Mouse (Mus musculus) olfactory bulb, adult 2 months (tissue): ENCODE measurements around the gene Gm20831.
"Not testable (repeated sequence)": the region's sequence is repeated elsewhere in the genome, so short reads cannot be mapped to it uniquely, and the experiment has no call there.

Experiments
- CTCF ChIP-seq: fragments of 200-500 bp; IDR thresholded peaks from 2 replicates; pipeline ENCODE4 v1.5.1; 2012; ENCODE audit warnings: low read depth, mild to moderate bottlenecking, low read length, moderate library complexity; ENCODE audit not compliant: insufficient read depth
- POLR2A ChIP-seq: fragments of 200-500 bp; IDR thresholded peaks from 2 replicates; pipeline ENCODE4 v1.6.1; 2012; ENCODE audit warnings: mild to moderate bottlenecking, low read depth, low read length, moderate library complexity; ENCODE audit not compliant: insufficient read depth

- not testable (repeated sequence) for TF ChIP-seq CTCF, POLR2A
Observed at GRCm38 (mm10) chrY:17846166-17846565, 28.4 kb upstream of the Gm20831 start, which contains the start of gene Gm21904.
